Mouse (Mus musculus): ENCODE measurements around the gene Swi5. TPM values are rescaled to one million over a fixed set of nuclear protein-coding genes. Genes with fewer than 3 reads are reported as not detected.

Swi5 gene
- polyA plus RNA-seq, 1 experiment, result 270 TPM

DNA sequence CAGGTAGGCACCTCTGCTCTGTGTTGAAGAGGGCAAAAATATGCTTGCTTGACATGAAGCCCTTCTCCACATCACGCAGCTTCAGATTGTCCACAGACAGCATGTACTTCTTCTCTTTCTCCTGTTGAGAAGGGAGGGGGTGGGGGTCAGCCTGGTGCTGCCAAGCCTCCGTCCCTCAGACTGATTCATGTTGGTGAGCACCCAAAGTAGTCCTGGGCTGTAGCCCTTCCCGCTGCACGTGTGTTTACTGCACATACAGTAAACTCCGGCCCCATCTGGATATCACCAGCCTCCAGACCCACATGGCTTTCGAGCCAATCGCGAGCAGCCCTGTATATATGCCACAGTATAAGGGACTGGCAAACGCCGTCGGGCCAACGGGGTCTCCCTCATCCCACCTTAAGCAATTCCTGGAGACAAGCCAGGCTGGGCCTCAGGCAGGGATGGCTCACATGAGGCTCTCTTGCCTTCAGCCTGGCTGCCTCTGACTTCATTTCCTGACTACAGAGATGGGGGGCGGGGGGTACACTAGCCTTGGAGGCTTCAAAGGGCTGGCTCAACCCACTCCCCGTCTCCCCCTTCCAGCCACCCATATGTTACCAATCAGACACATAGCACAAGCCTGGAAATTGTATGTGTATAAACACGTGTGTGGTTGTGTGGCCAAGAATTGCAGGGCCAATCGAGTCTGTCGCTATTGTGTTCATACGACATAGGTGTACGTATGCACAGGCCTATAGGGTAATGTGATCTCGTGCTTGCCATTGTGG lies 29.2 kb upstream of the Swi5 start:
- DNase-seq, result no peak
- TF ChIP-seq POLR2A (IDR thresholded peaks at IDR 0.05; ENCODE audit: borderline replicate concordance, insufficient read depth, low read length) (no peak), CTCF (IDR thresholded peaks at IDR 0.05; ENCODE audit: borderline replicate concordance, insufficient read depth, low read depth, low read length) (no peak)
- Histone ChIP-seq H3K27ac (ENCODE audit: insufficient read depth, low read length) (peak overlapping the region; percentile 19), H3K4me1 (ENCODE audit: control insufficient read depth, insufficient read depth, low read length) (peaks cover 32% of the 10 kb centered on the region), H3K27me3 (ENCODE audit: control insufficient read depth, insufficient read depth, low read length) (no peaks in the 10 kb centered on the region), H3K4me3 (replicated peaks; ENCODE audit: insufficient read depth, low read depth, low read length) (no peak overlapping the region)
- 42% methylated on average over 20 of the region's 20 CpGs for WGBS

DNA sequence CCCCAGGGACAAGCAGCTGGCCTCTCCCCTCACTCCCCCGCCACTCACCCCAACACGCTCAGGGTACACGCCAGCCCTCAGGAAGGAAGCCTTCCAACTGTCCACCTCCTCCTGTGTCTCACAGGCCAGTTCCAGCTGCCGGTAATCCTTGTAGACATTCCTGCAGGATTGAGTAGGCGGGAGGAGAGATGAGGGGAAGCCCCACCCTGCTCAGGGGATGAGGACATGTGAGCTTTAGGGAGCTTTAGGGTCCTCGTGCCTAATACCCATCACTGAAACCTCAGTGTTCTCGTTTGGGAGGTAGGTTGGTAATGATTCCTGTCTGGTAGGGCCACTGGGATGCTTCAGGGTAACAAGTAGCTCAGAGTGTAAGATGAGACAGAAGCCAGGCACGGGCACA lies 27.9 kb upstream of the Swi5 start:
- Histone ChIP-seq H3K27me3 (ENCODE audit: control insufficient read depth, insufficient read depth, low read length) (no peaks in the 10 kb centered on the region), H3K27ac (ENCODE audit: insufficient read depth, low read length) (no peak overlapping the region; the same call in 1 of the 2 replicates), H3K4me1 (ENCODE audit: control insufficient read depth, insufficient read depth, low read length) (peaks cover 37% of the 10 kb centered on the region), H3K4me3 (replicated peaks; ENCODE audit: insufficient read depth, low read depth, low read length) (no peak overlapping the region)
- WGBS, result 15% methylated on average over 8 of the region's 8 CpGs
- TF ChIP-seq POLR2A (IDR thresholded peaks at IDR 0.05; ENCODE audit: borderline replicate concordance, insufficient read depth, low read length) (no peak), CTCF (IDR thresholded peaks at IDR 0.05; ENCODE audit: borderline replicate concordance, insufficient read depth, low read depth, low read length) (no peak)
- DNase-seq, result no peak

DNA sequence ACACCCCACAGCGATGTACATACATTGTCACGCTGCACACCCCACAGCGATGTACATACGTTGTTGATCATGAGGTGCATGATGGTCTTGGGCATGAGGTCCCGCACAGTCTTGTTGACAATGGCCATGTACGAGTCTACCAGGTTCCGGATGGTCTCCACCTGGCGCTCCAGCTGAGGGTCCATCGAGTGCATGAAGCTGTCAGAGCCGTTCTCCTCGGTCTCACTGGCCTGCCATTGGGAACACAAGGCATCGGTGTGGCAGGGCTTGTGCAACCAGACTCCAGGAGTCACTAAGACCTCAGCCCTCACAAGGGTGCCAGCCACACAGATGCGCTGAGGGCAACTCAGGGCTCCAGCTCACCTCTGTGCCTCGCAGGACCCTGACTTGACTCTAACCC lies 27.0 kb upstream of the Swi5 start:
- Histone ChIP-seq H3K4me1 (ENCODE audit: control insufficient read depth, insufficient read depth, low read length) (peaks cover 37% of the 10 kb centered on the region), H3K4me3 (replicated peaks; ENCODE audit: insufficient read depth, low read depth, low read length) (no peak overlapping the region), H3K27ac (ENCODE audit: insufficient read depth, low read length) (no peak overlapping the region), H3K27me3 (ENCODE audit: control insufficient read depth, insufficient read depth, low read length) (no peaks in the 10 kb centered on the region)
- no peak for TF ChIP-seq CTCF (IDR thresholded peaks at IDR 0.05; ENCODE audit: borderline replicate concordance, insufficient read depth, low read depth, low read length)
- no peak for TF ChIP-seq POLR2A (IDR thresholded peaks at IDR 0.05; ENCODE audit: borderline replicate concordance, insufficient read depth, low read length)
- no peak for DNase-seq
- 89% methylated on average over 14 of the region's 14 CpGs for WGBS

DNA sequence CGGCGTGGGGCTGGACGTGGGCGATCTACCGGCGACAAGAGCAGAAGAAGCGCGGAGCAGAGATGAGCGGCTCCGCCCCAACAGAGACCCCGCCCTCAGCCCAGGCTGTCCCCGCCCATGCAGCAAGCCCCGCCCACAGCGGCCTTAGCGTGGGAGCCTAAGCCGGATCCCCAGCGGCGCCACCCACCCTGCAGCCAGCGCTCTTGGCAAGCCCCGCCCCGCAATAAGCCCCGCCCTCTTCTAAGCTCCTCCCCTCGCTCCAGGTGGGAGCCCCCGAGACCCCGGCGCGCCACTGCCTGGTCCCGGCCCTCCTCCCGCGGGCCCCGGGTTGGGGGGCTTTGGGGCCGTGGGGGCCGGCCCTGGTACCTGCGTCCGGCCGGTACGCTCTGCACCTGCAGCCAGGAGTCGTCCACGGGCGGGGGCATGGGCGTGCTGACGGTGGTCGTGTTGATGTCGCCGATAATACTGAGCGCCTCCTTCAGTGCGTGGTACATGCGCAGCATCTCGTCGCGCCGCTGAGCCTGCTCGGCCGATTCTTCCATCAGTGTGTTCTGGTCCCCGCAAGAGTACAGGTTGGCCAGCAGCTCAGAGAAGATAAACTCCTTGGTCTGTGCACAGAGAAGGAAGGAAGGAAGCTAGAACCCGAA lies 24.6 kb upstream of the Swi5 start:
- peaks cover 43% of the 10 kb centered on the region for H3K4me1 ChIP-seq (ENCODE audit: control insufficient read depth, insufficient read depth, low read length)
- H3K27ac ChIP-seq (ENCODE audit: insufficient read depth, low read length), result peak overlapping the region; percentile 11; the same call in 1 of the 2 replicates
- peak in 1 of 2 experiments; percentile 63 for DNase-seq
- no peak overlapping the region for H3K4me3 ChIP-seq (replicated peaks; ENCODE audit: insufficient read depth, low read depth, low read length)
- TF ChIP-seq CTCF (IDR thresholded peaks at IDR 0.05; ENCODE audit: borderline replicate concordance, insufficient read depth, low read depth, low read length) (no peak), POLR2A (IDR thresholded peaks at IDR 0.05; ENCODE audit: borderline replicate concordance, insufficient read depth, low read length) (no peak)
- no peaks in the 10 kb centered on the region for H3K27me3 ChIP-seq (ENCODE audit: control insufficient read depth, insufficient read depth, low read length)
- 16% methylated on average over 50 of the region's 56 CpGs for WGBS

DNA sequence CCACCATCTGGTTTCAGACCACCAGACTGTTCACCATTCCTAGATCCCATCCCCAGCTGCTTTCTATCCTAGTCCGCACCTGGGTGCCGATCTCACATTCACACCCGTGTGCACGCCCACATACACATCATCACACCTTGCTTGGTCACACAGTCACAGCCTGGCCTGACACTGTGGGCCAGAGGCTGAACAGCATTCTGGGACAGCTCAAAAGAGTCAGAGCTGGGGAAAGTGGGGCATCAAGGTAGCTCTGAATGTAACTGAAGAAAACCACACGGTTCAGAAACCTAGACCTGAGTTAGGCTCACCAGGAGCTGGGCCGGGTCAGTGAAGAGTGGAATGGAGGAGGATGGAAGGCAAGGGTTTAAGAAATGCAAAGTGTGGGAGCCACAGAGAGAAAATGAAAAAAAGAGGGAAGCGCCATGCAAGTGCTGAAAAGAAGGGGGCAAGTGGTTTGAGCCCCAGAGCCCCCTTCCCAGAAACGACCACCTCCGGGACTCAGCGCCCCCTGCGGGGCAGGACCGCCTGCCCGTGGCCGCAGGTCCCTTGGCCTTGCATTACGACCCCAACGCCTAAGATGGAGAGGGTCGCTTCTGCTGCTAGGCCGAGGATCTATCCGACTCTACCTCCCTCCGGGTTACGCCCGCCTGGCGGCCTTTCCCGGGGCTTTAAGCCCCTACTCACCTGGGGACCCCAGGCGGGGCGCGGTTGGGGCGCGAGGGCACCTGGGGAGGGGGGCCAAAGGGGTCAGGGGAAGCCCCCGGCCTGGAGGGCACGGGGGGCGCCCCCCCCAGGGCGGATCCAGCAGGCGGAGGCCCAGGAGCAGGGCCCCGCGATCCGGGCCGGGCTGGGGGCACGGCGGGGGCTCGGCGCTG lies 23.8 kb upstream of the Swi5 start:
- TF ChIP-seq POLR2A (IDR thresholded peaks at IDR 0.05; ENCODE audit: borderline replicate concordance, insufficient read depth, low read length), result no peak
- no peak for TF ChIP-seq CTCF (IDR thresholded peaks at IDR 0.05; ENCODE audit: borderline replicate concordance, insufficient read depth, low read depth, low read length)
- 18% methylated on average over 39 of the region's 42 CpGs for WGBS
- peaks cover 36% of the 10 kb centered on the region for H3K4me1 ChIP-seq (ENCODE audit: control insufficient read depth, insufficient read depth, low read length)
- no peak overlapping the region for H3K4me3 ChIP-seq (replicated peaks; ENCODE audit: insufficient read depth, low read depth, low read length)
- no peaks in the 10 kb centered on the region for H3K27me3 ChIP-seq (ENCODE audit: control insufficient read depth, insufficient read depth, low read length)
- H3K27ac ChIP-seq (ENCODE audit: insufficient read depth, low read length), result 0 out of 2 replicates have a peak overlapping the region, but pooled peaks have one; percentile 12
- no peak for DNase-seq

DNA sequence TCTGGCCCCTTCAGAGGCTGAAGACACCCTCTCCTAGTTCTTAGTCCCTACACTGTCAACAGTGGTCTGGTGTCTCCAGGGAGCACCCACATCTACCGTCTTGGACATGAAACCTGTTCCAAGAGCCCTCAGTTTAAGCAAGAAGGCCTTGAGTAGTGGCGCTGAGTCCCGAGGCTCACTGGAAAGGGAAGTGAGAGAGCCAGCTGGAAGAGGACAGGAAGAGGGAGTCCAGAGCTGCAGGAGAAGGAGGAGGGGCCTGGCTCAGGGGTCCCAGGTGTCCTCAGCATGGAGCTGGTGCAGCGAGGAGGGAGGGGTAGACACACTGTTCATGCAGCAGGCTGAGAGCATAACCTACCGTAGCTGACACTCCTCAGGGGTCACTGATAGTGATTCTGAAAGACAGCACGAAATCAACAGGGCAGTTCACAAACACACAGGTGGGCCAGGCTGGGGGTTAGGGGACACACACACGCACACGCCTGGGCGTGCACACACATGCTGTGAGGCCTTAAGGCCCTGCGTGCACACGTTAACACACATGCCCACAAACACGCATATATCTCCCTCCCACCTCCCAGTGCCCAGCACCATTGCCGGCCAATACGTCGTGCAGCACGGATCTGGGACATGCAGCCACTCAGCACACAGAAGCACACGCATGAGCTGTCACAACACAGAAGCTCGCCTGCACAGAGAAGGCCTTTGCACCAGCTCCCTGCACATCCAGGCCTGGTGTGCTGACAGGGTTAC lies 22.4 kb upstream of the Swi5 start:
- TF ChIP-seq POLR2A (IDR thresholded peaks at IDR 0.05; ENCODE audit: borderline replicate concordance, insufficient read depth, low read length), result no peak

More for the DNA sequence above, 22.4 kb upstream of the Swi5 start:
- Histone ChIP-seq H3K27ac (ENCODE audit: insufficient read depth, low read length) (no peak overlapping the region), H3K4me1 (ENCODE audit: control insufficient read depth, insufficient read depth, low read length) (peaks cover 35% of the 10 kb centered on the region), H3K27me3 (ENCODE audit: control insufficient read depth, insufficient read depth, low read length) (no peaks in the 10 kb centered on the region), H3K4me3 (replicated peaks; ENCODE audit: insufficient read depth, low read depth, low read length) (no peak overlapping the region)
- 66% methylated on average over 18 of the region's 18 CpGs for WGBS
- peak in 1 of 2 experiments; percentile 40 for DNase-seq

Measured in cerebellum, adult 2 months (tissue).